Comparison of ENCODE assay signal across 8 mouse cellular contexts in genomic region chr12:103242591-103243025, GRCm38 (mm10). TPM values are rescaled to one million over a fixed set of nuclear protein-coding genes. Genes with fewer than 3 reads are reported as not detected.
DNase-seq lines count a peak whose midpoint lies in the region; ATAC-seq lines count a peak whose summit lies in the region.

No protein-coding gene starts in this region.

- ATAC-seq in hindbrain, embryonic 14.5 days (ENCODE audit: low FRiP score) = peak; percentile 83

- H3K4me2 ChIP-seq in hindbrain, embryonic 14.5 days (replicated peaks) = peak overlapping the region; percentile 98

- peak overlapping the region; percentile 70 for H3K27ac ChIP-seq in hindbrain, embryonic 14.5 days

- WGBS in hindbrain, embryonic 14.5 days = under 1% methylated on average over 34 of the region's 34 CpGs

- peaks cover 3% of the 10 kb centered on the region for H3K4me1 ChIP-seq in hindbrain, embryonic 14.5 days (replicated peaks; ENCODE audit: control insufficient read depth, insufficient read depth, low read length)

- peak overlapping the region; percentile 75 for H3K4me3 ChIP-seq in hindbrain, embryonic 14.5 days (replicated peaks; ENCODE audit: low read length)

- peaks cover 20% of the 10 kb centered on the region for H3K27me3 ChIP-seq in hindbrain, embryonic 14.5 days (ENCODE audit: control insufficient read depth, insufficient read depth, low read length)

- peak overlapping the region; percentile 74 for H3K9ac ChIP-seq in hindbrain, embryonic 14.5 days

- peak; percentile 75 for DNase-seq in Muller cell, postnatal 12 days (ENCODE audit: inconsistent ontology term)
- DNase-seq in cerebellum, postnatal 14 days = peak; percentile 52 to 64
- peak; percentile 50 to 52 for DNase-seq in frontal cortex, postnatal 36 days (ENCODE audit: low spot score in 2 of 2)
- DNase-seq in hindbrain, embryonic 14.5 days (ENCODE audit: low spot score) = peak; percentile 74
- peak; percentile 42 to 74 for DNase-seq in left cerebral cortex, adult 18-20 months (ENCODE audit: low spot score in 2 of 2)
- DNase-seq in lung, postnatal 14 days = peak; percentile 29
- DNase-seq in right cerebral cortex, postnatal 10 days (ENCODE audit: low spot score in 2 of 2) = peak; percentile 62 to 66
- DNase-seq in thymus, postnatal 25 days = no peak

- H3K36me3 ChIP-seq in hindbrain, embryonic 14.5 days (replicated peaks; ENCODE audit: control insufficient read depth, insufficient read depth) = no peaks in the 10 kb centered on the region

- no peaks in the 10 kb centered on the region for H3K9me3 ChIP-seq in hindbrain, embryonic 14.5 days (ENCODE audit: control insufficient read depth, low read length)

RNA-seq across cellular contexts. Expression of gene Prima1, which starts 0.7 kb away (rescaled TPM):
- polyA plus RNA-seq in hindbrain, embryonic 14.5 days (2014; fragmentation: Nextera tagmentation; extraction: Ambion mirVana) = 1.5 and 1.9 TPM in 2 replicates
- 1 to 10 TPM; 4.6 to 6.8 TPM for total RNA-seq in left cerebral cortex, adult 18-20 months (2021)
